Mouse (Mus musculus): ENCODE measurements around the gene Selenow.

DNA sequence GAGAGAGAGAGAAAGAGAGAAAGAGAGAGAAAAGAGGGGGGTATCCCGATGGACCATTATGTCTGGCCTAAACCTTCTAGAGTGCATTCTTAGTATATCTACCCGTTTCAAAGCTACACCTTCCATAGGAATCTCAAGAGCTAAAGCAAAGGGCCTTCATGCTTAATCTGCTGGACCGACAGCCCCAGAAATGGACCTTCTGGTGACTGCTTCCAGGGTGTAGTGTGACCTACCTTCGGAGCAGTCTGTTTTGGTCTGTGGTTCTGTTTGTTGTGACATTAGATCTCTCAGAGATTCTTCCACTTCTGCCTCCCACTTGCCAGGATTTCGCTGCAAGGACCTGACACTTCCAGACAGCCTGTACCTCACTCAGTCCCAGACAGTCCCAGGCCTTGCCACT lies 11.7 kb downstream of the Selenow start:
- TF ChIP-seq POLR2A (IDR thresholded peaks at IDR 0.05; ENCODE audit: insufficient read depth, low read depth, low read length) (no peak), CTCF (IDR thresholded peaks at IDR 0.05) (no peak), EP300 (IDR thresholded peaks at IDR 0.05; ENCODE audit: insufficient read depth, low read depth, low read length) (no peak)

Measured in heart, adult 2 months (tissue).